Mouse (Mus musculus) liver, embryonic 16.5 days (tissue): ENCODE data around the gene Orai1. TPM values are rescaled to one million over a fixed set of nuclear protein-coding genes. Genes with fewer than 3 reads are reported as not detected.
"Not testable (repeated sequence)": the region's sequence is repeated elsewhere in the genome, so short reads cannot be mapped to it uniquely, and the experiment has no call there.

Source experiments
- ATAC-seq: fragments of 200-750 bp; cut with Nextera tagmentation; 2 replicates; pipeline ENCODE4 v1.8.0; 2017; ENCODE audit warnings: low read depth, mild to moderate bottlenecking, moderate number of reproducible peaks, moderate library complexity
- H3K27ac ChIP-seq: fragments of 300-500 bp; sonication (generic); 2 replicates; pipeline ENCODE4 v1.5.1; 2014; ENCODE audit warnings: mild to moderate bottlenecking, low read length
- H3K27me3 ChIP-seq: fragments of 300-500 bp; sonication (generic); 2 replicates; pipeline ENCODE4 v1.6.1; 2014; ENCODE audit warnings: low read depth, low read length, mixed read lengths; ENCODE audit not compliant: control insufficient read depth, insufficient read depth
- H3K36me3 ChIP-seq: fragments of 300-500 bp; sonication (generic); 2 replicates; pipeline ENCODE4 v1.6.1; 2014; ENCODE audit warnings: mild to moderate bottlenecking; ENCODE audit not compliant: control insufficient read depth, insufficient read depth
- H3K4me1 ChIP-seq: fragments of 300-500 bp; sonication (generic); 2 replicates; pipeline ENCODE4 v1.6.1; 2014; ENCODE audit warnings: low read depth, low read length, mixed read lengths; ENCODE audit not compliant: control insufficient read depth
- H3K4me2 ChIP-seq: fragments of 300-500 bp; sonication (generic); 2 replicates; pipeline ENCODE4 v1.6.1; 2014; ENCODE audit warnings: low read depth, low read length, mixed read lengths
- H3K4me3 ChIP-seq: fragments of 300-500 bp; sonication (generic); 2 replicates; pipeline ENCODE4 v1.5.1; 2014; ENCODE audit warnings: low read depth, mild to moderate bottlenecking, low read length
- H3K9ac ChIP-seq: fragments of 300-500 bp; sonication (generic); 2 replicates; pipeline ENCODE4 v1.6.1; 2014; ENCODE audit warnings: low read depth, low read length
- H3K9me3 ChIP-seq: fragments of 300-500 bp; sonication (generic); replicated peaks from 2 replicates; pipeline ENCODE4 v1.6.1; 2016; ENCODE audit warnings: low read length; ENCODE audit not compliant: control insufficient read depth
- WGBS: fragments of 180-500 bp; shearing (Covaris S2); extraction: QIAGEN DNeasy Blood & Tissue Kit; methylation state at CpG from one replicate; pipeline ENCODE4 v1.1.7; 2014; ENCODE audit not compliant: insufficient replicate concordance; 5-methylcytosine and 5-hydroxymethylcytosine counted together
- polyA plus RNA-seq: library from polyadenylated mRNA; unstranded; fragments of >200 nt; fragmentation: Nextera tagmentation; extraction: Ambion mirVana; gene quantifications from 2 replicates; pipeline ENCODE4 v1.2.1, GENCODE M21; 2015

Gene Orai1
- polyA plus RNA-seq = 8.3 and 8.4 TPM in 2 replicates

DNA sequence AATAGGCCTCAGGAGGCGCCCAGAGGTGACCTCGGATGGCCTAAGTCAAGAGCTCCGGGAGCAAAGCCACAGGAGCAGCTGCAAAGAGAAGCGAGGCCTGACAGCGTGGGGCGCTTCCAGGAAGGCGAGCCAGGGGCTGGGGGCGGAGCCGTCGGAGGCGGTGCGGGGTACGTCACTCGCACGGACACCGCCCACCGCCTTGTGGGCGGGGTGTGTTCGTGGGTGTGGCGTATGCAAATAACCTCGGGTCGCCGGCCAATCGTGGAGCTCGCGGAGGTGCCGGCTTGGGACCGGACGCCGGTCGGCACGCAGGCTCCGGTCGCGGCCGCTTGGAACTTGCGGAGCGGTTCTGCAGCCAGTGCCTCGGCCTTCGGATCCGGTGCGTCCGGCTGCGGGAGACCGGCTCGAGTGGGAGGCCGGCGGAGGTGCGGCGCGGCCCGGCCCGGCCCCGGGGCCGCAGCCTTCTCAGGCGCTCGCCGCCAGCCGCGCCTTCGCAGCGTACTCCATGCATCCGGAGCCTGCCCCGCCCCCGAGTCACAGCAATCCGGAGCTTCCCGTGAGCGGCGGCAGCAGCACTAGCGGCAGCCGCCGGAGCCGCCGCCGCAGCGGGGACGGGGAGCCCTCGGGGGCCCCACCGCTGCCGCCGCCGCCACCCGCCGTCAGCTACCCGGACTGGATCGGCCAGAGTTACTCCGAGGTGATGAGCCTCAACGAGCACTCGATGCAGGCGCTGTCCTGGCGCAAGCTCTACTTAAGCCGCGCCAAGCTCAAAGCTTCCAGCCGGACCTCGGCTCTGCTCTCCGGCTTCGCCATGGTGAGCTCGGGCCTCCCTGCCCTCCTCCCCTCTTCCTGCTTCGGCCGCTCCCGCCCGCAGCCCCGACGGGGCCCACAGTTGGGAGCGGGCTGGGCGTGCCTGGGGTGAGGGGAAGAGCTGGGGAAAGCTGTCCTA lies at the start of gene Orai1:
Gene Orai1 (plus strand): TSS at position 322 of the 949 bp plus-strand sequence.
- Histone ChIP-seq H3K4me2 (peak within 1 kb of the TSS; percentile 99), H3K36me3 (no peaks in the 10 kb centered on the region), H3K4me3 (peak within 1 kb of the TSS; percentile 73), H3K27me3 (no peaks in the 10 kb centered on the region; the same call in 1 of the 2 replicates), H3K9ac (peak within 1 kb of the TSS; percentile 80), H3K27ac (peak within 1 kb of the TSS; percentile 87), H3K9me3 (no peaks in the 10 kb centered on the region), H3K4me1 (peaks cover 46% of the 10 kb centered on the region)
- under 1% methylated on average over 106 of the region's 106 CpGs for WGBS
- peak; percentile 95 for ATAC-seq

DNA sequence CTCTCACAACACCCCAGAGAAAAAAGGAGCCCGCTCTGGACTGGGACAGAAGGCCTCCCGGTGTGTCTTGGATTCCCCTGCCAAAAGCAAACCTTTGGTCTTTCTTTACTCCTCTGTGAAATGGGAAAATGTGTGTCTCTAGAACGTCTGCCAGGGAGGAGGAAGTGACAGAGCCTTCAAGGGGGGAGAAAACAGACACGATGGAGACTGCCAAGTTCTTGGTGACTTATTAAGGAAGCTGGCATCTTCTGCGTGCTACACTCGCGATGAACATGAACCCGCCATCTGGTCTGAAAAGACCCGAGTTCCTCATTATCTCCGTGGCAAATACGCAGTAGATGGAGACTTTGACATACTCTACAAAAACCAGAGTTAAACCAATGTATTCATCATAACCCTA lies 49.4 kb upstream of the Orai1 start:
- H3K9me3 ChIP-seq = no peaks in the 10 kb centered on the region
- no peaks in the 10 kb centered on the region for H3K36me3 ChIP-seq
- H3K27ac ChIP-seq = no peak overlapping the region
- no peak overlapping the region for H3K4me3 ChIP-seq
- 38% methylated on average over 11 of the region's 11 CpGs for WGBS
- H3K9ac ChIP-seq = no peak overlapping the region
- H3K27me3 ChIP-seq = no peaks in the 10 kb centered on the region
- no peaks in the 10 kb centered on the region for H3K4me1 ChIP-seq
- no peak for ATAC-seq
- no peak overlapping the region for H3K4me2 ChIP-seq

DNA sequence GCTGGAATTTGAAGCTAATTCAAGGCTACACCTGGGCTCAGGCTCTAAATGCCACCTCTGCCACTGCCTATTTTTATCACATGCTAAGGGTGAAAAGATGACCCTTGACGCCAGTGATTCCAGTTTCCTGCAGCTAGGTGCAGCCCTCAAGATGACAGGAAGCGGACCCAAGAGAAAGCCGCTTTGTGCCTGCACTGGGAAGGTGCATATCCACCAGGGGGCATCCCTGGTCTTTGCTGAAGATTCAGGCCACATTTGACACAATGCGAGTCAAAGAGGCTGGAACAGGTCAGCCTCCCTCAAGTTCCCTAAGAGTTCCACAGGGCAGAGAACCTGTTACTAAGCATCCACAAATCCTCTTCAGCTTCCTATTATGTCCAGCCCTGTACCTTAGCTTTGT lies 46.6 kb upstream of the Orai1 start:
- 31% methylated on average over 4 of the region's 4 CpGs for WGBS
- Histone ChIP-seq H3K4me1 (peaks cover 9% of the 10 kb centered on the region), H3K4me2 (no peak overlapping the region), H3K9me3 (no peaks in the 10 kb centered on the region), H3K4me3 (no peak overlapping the region), H3K9ac (no peak overlapping the region), H3K27ac (no peak overlapping the region), H3K27me3 (no peaks in the 10 kb centered on the region), H3K36me3 (no peaks in the 10 kb centered on the region)
- no peak for ATAC-seq

DNA sequence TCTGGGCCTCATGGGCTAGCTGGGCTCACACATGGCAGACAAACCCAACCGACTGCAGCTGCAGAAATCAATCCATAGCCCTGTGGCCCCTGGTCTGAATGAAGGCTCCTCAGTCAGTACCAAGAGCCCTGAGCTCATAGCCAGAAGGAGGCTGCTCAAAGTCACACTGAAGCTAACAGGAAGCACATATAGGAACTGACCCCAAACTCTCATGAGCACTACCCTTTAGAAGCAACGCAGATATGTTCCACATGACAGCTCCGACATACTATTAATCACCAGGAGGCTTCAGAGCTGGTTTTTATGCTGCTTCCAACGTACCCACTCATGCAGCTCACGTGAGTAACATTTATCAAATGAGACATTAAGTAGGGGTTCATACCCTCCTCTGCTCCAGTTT lies 44.8 kb upstream of the Orai1 start:
- H3K36me3 ChIP-seq = no peaks in the 10 kb centered on the region
- no peak overlapping the region for H3K4me3 ChIP-seq
- H3K4me1 ChIP-seq = peaks cover 9% of the 10 kb centered on the region
- no peak overlapping the region for H3K27ac ChIP-seq
- 56% methylated on average over 5 of the region's 5 CpGs for WGBS
- ATAC-seq = no peak
- no peaks in the 10 kb centered on the region for H3K27me3 ChIP-seq
- H3K4me2 ChIP-seq = no peak overlapping the region
- H3K9me3 ChIP-seq = no peaks in the 10 kb centered on the region
- no peak overlapping the region for H3K9ac ChIP-seq

DNA sequence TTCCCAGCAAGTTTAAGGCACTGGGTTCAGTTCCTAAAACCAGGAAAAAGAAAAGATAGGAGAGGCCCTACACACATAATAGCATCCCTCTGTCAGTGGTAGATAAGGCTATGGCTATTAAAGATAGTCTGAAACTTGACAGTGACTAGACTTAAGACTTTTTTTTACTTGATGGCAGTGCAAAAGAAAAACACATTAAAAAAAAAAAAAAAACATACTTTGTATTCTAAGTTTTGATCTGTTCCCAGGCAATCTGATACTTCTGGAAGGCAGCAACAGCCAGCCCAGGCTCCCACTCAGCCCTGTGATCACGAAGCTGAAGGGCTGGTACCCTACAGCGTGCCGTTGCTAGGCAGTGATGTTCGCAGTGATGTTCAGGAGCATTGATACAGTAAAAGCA lies 43.4 kb upstream of the Orai1 start:
- no peaks in the 10 kb centered on the region for H3K27me3 ChIP-seq
- 73% methylated on average over 4 of the region's 4 CpGs for WGBS
- H3K4me1 ChIP-seq = peaks cover 9% of the 10 kb centered on the region
- no peak overlapping the region for H3K4me2 ChIP-seq
- no peak overlapping the region for H3K4me3 ChIP-seq
- no peaks in the 10 kb centered on the region for H3K36me3 ChIP-seq
- no peak overlapping the region for H3K9ac ChIP-seq
- no peaks in the 10 kb centered on the region for H3K9me3 ChIP-seq
- no peak overlapping the region for H3K27ac ChIP-seq
- ATAC-seq = no peak

DNA sequence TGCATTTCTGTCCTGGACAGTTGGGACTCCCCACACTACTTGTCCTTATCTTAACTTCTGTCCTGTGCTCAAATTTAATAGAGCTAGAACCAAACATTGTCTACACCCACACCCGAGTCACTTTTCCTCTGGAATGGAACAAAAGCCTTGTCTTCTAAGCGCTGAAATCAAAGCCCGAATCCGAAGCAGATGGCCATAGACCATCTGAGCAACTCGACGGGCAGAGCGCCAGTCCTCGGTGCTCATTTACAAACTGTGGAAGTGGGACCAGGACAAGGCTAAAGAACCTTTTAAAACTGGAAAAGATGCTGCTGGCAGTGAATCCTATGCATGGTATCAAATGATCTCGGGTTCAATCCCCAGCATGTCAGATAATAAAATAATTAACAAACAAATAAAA lies 42.8 kb upstream of the Orai1 start:
- H3K27ac ChIP-seq = no peak overlapping the region
- H3K4me2 ChIP-seq = no peak overlapping the region
- no peak for ATAC-seq
- H3K9me3 ChIP-seq = no peaks in the 10 kb centered on the region
- peaks cover 9% of the 10 kb centered on the region for H3K4me1 ChIP-seq
- no peaks in the 10 kb centered on the region for H3K36me3 ChIP-seq
- no peak overlapping the region for H3K4me3 ChIP-seq
- WGBS = 72% methylated on average over 9 of the region's 9 CpGs
- H3K9ac ChIP-seq = no peak overlapping the region
- H3K27me3 ChIP-seq = no peaks in the 10 kb centered on the region

DNA sequence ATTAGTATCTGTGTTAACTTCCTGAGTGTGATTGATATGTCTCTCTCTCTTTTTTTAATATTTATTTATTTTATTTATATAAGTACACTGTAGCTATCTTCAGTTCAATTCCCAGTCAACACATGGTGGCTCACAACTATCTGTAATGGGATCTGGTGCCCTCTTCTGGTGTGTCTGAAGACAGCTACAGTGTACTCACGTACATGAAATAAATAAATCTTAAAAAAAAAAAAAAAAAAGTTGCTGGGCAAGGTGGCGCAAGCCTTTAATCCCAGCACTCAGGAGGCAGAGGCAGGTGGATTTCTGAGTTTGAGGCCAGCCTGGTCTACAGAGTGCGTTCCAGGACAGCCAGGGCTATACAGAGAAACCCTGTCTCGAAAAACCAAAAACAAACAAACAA lies 40.2 kb upstream of the Orai1 start:
- not testable (repeated sequence) for H3K4me1 ChIP-seq, H3K4me2 ChIP-seq
- 83% methylated on average over 4 of the region's 4 CpGs for WGBS

DNA sequence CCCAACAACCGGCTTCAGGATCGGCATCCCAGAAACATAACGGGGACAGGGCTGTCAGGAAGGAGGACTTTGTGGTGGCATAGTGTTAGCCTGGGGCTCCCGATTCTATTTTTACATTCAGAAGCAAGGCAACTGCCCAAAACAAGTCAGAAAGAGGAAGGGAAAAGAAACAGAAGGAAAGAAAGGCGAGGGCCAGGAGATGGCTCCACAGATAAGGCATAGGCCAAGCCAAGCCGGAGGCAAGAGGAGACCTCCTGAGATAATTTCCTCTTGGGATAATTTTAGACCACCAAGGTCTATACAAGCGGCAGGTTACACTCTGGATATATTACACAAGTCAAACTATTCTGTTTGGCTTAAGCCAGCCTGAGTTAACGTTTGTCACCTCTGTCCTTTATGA lies 35.9 kb upstream of the Orai1 start:
- Histone ChIP-seq H3K4me1 (no peaks in the 10 kb centered on the region), H3K9me3 (no peaks in the 10 kb centered on the region), H3K27me3 (no peaks in the 10 kb centered on the region), H3K4me2 (no peak overlapping the region), H3K36me3 (no peaks in the 10 kb centered on the region), H3K9ac (no peak overlapping the region), H3K4me3 (no peak overlapping the region), H3K27ac (no peak overlapping the region)
- WGBS = 30% methylated on average over 8 of the region's 8 CpGs
- ATAC-seq = no peak

More for the DNA sequence above, 40.2 kb upstream of the Orai1 start:
- not testable (repeated sequence) for H3K9me3 ChIP-seq, H3K27me3 ChIP-seq, ATAC-seq, H3K27ac ChIP-seq, H3K4me3 ChIP-seq, H3K36me3 ChIP-seq, H3K9ac ChIP-seq

DNA sequence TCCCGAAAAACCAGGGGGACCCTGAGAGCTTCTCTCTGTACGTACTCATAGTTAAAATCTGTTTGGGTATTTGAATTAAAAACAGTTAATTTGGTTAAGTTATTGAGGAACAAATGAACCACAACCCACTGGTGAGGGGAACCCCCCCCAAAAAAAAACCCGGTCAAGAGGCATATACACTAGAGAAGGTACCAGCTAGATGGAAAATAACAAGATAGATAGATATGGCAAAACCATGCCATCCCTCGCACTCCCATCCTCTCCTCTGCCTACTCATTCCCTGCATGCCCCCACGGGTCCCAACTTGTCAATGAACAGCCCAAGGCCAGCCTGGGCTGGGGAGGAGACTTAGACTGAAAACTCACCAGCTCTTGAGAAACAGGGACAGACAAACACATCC lies 30.4 kb upstream of the Orai1 start:
- no peak for ATAC-seq
- H3K4me3 ChIP-seq = no peak overlapping the region
- no peak overlapping the region for H3K27ac ChIP-seq
- WGBS = 76% methylated on average over 5 of the region's 5 CpGs
- H3K4me2 ChIP-seq = no peak overlapping the region
- no peak overlapping the region for H3K9ac ChIP-seq
- H3K36me3 ChIP-seq = no peaks in the 10 kb centered on the region
- peaks cover 7% of the 10 kb centered on the region for H3K4me1 ChIP-seq
- H3K9me3 ChIP-seq = no peaks in the 10 kb centered on the region
- peaks cover 12% of the 10 kb centered on the region for H3K27me3 ChIP-seq
